Mouse (Mus musculus) heart, embryonic 13.5 days (tissue): ENCODE measurements around the gene March1. TPM values are rescaled to one million over a fixed set of nuclear protein-coding genes. Genes with fewer than 3 reads are reported as not detected.

Experiments
- ATAC-seq: fragments of 200-750 bp; cut with Nextera tagmentation; 2 replicates; pipeline ENCODE4 v1.8.0; 2017; ENCODE audit warnings: moderate TSS enrichment; ENCODE audit not compliant: insufficient number of reproducible peaks, low FRiP score, low TSS enrichment; ENCODE audit errors: extremely low read depth
- H3K27ac ChIP-seq: fragments of 300-500 bp; sonication (generic); replicated peaks from 2 replicates; pipeline ENCODE4 v1.5.1; 2015; ENCODE audit warnings: moderate library complexity, mild to moderate bottlenecking, inconsistent platforms
- H3K27me3 ChIP-seq: fragments of 300-500 bp; sonication (generic); replicated peaks from 2 replicates; pipeline ENCODE4 v1.6.1; 2015; ENCODE audit warnings: mild to moderate bottlenecking, inconsistent platforms
- H3K36me3 ChIP-seq: fragments of 300-500 bp; sonication (generic); 2 replicates; pipeline ENCODE4 v1.6.1; 2015; ENCODE audit warnings: mild to moderate bottlenecking, inconsistent platforms
- H3K4me1 ChIP-seq: fragments of 300-500 bp; sonication (generic); 2 replicates; pipeline ENCODE4 v1.6.1; 2015; ENCODE audit warnings: inconsistent platforms
- H3K4me2 ChIP-seq: fragments of 300-500 bp; sonication (generic); 2 replicates; pipeline ENCODE4 v1.6.1; 2015; ENCODE audit warnings: inconsistent platforms, mild to moderate bottlenecking, moderate library complexity
- H3K4me3 ChIP-seq: fragments of 300-500 bp; sonication (generic); 2 replicates; pipeline ENCODE4 v1.5.1; 2015; ENCODE audit warnings: moderate library complexity, mild to moderate bottlenecking, inconsistent platforms
- H3K9ac ChIP-seq: fragments of 300-500 bp; sonication (generic); 2 replicates; pipeline ENCODE4 v1.6.1; 2015; ENCODE audit warnings: inconsistent platforms, mild to moderate bottlenecking, moderate library complexity
- H3K9me3 ChIP-seq: fragments of 300-500 bp; sonication (generic); 2 replicates; pipeline ENCODE4 v1.6.1; 2016; ENCODE audit warnings: inconsistent platforms
- WGBS: fragments of 180-500 bp; shearing (Covaris S2); methylation state at CpG from one replicate; pipeline ENCODE4 v1.1.7; 2015; ENCODE audit warnings: mixed read lengths; 5-methylcytosine and 5-hydroxymethylcytosine counted together
- polyA plus RNA-seq: library from polyadenylated mRNA; unstranded; fragments of >200 nt; fragmentation: Nextera tagmentation; extraction: Ambion mirVana; gene quantifications from 2 replicates; pipeline ENCODE4 v1.2.1, GENCODE M21; 2015

Gene March1
- polyA plus RNA-seq, 1 experiment from 2014 or later: 0.60 TPM

DNA sequence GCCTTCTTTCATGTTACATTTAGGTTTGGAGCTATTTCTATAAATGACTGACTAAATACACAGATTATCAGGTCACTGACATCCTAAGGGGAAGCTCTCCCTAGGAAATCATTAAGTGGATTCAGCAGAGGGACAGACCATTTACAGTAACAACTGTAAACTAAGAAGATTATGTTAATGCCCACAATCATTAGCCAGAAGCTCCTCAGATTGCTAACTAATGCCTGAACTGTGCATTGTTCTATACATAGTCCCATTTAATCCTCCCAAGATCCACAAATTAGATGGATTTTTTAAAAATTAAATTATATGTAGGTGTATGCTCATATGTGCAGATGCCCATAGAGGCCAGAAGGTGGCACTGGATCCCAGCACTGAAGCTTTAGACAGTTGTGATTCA lies 815.9 kb downstream of the March1 start:
- Histone ChIP-seq H3K27ac (no peak overlapping the region), H3K9ac (no peak overlapping the region), H3K4me3 (no peak overlapping the region), H3K4me1 (0 out of 2 replicates have a peak, but pooled peaks cover 5% of the 10 kb centered on the region), H3K36me3 (no peaks in the 10 kb centered on the region), H3K27me3 (no peaks in the 10 kb centered on the region), H3K9me3 (no peaks in the 10 kb centered on the region), H3K4me2 (no peak overlapping the region)
- ATAC-seq: no peak

DNA sequence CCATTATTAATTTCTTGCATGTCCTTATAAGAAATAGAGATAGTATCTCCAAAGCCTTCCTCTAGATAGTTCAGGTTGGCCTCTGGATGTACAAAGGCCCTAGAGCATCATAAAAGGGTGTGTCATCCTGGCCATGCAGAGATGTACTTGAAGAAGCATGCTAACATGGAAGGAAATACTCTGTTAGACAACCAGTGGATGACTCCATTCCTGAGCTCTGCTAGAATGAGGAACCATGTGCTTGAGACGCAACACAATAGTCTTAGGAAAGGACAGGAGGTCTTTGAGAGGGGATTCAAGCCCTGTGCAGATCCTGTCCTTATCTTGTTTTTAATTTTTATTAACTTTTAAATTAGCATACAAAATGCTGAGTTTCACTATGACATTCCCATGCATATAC lies 819.1 kb downstream of the March1 start:
- no peaks in the 10 kb centered on the region for H3K27me3 ChIP-seq
- 92% methylated on average over 1 of the region's 1 CpGs for WGBS
- no peak for ATAC-seq

GRCm38 (mm10) chr8:66437929-66438328 lies 820.2 kb downstream of the March1 start:
- H3K27ac ChIP-seq: no peak overlapping the region
- WGBS: 52% methylated on average over 3 of the region's 3 CpGs
- H3K36me3 ChIP-seq: no peaks in the 10 kb centered on the region
- no peak overlapping the region for H3K9ac ChIP-seq
- ATAC-seq: no peak
- no peak overlapping the region for H3K4me3 ChIP-seq
- no peak overlapping the region for H3K4me2 ChIP-seq
- H3K4me1 ChIP-seq: no peaks in the 10 kb centered on the region
- H3K27me3 ChIP-seq: no peaks in the 10 kb centered on the region
- no peaks in the 10 kb centered on the region for H3K9me3 ChIP-seq

More for the DNA sequence above, 819.1 kb downstream of the March1 start:
- Histone ChIP-seq H3K4me1 (no peaks in the 10 kb centered on the region), H3K27ac (no peak overlapping the region), H3K4me2 (no peak overlapping the region), H3K9me3 (no peaks in the 10 kb centered on the region), H3K36me3 (no peaks in the 10 kb centered on the region), H3K9ac (no peak overlapping the region), H3K4me3 (no peak overlapping the region)

DNA sequence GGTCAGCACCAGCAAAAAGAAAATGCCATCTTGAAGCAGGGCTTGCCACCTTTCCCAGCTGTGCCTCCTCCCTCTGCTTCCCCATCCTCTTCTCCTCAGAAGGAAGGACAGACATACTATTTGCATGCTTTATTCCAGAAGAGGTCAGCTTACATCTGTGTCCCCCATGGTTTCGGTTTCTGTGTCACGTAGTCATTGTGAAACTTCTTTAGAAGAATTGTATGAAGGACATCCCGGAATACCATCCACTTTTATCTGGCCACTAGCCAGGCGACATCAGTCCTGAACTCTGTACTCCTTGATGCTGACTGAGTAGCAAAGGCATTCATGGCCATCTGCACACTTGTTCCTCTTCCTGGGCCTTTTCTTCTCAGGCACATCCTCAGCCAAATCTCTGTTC lies 820.8 kb downstream of the March1 start:
- H3K27ac ChIP-seq: no peak overlapping the region
- H3K9me3 ChIP-seq: no peaks in the 10 kb centered on the region
- H3K4me3 ChIP-seq: no peak overlapping the region
- H3K27me3 ChIP-seq: no peaks in the 10 kb centered on the region
- H3K4me2 ChIP-seq: no peak overlapping the region
- H3K9ac ChIP-seq: no peak overlapping the region
- H3K4me1 ChIP-seq: no peaks in the 10 kb centered on the region
- WGBS: 63% methylated on average over 4 of the region's 4 CpGs
- H3K36me3 ChIP-seq: no peaks in the 10 kb centered on the region
- ATAC-seq: no peak

DNA sequence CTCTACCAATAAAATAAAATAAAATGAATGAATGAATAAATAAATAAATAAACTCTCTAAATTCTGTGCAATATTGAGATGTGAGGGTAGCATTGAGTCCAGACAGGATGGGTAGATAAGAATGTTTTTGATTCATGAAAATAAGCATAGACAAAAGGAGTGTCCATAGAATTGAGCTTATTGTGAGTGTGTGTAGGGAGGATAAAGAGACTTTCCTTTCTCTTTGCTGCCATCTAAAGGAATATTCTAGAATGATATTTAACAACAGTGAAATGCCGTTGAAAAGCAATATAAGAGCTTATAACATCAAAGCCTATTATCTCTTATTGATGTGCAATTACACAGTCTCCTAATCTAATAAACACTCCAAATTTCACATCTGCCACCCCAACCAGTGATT lies 823.4 kb downstream of the March1 start:
- WGBS: 13% methylated on average over 1 of the region's 1 CpGs
- Histone ChIP-seq H3K9ac (no peak overlapping the region), H3K4me1 (no peaks in the 10 kb centered on the region), H3K9me3 (no peaks in the 10 kb centered on the region), H3K4me3 (no peak overlapping the region), H3K27me3 (no peaks in the 10 kb centered on the region), H3K36me3 (no peaks in the 10 kb centered on the region), H3K4me2 (no peak overlapping the region), H3K27ac (no peak overlapping the region)
- no peak for ATAC-seq

GRCm38 (mm10) chr8:66442778-66443177 lies 825.1 kb downstream of the March1 start:
- no peak for ATAC-seq
- Histone ChIP-seq H3K4me2 (no peak overlapping the region), H3K36me3 (no peaks in the 10 kb centered on the region), H3K9ac (no peak overlapping the region), H3K27me3 (no peaks in the 10 kb centered on the region), H3K4me1 (no peaks in the 10 kb centered on the region; the same call in 1 of the 2 replicates), H3K27ac (no peak overlapping the region), H3K9me3 (no peaks in the 10 kb centered on the region), H3K4me3 (no peak overlapping the region)
- 15% methylated on average over 1 of the region's 1 CpGs for WGBS

DNA sequence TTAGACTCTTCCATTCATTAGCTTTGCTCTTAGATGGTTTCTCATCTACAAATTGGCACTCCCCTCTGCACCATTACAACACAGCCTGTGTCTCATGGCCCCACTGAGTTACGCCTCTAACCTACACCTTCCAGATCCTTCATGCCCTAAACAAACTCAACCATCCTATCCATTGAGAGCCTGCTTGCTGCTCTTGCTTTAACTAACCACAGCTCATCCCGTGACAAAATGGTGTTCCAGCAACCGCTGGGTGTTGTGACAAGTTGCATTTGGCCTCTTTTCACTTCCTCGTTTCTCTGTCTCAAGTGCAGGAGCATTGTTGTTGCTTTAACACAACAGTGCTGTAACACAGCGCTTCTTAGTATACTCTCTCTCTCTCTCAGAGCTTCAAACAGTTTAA lies 826.4 kb downstream of the March1 start:
- no peak overlapping the region for H3K9ac ChIP-seq
- no peak for ATAC-seq
- H3K4me3 ChIP-seq: no peak overlapping the region
- no peaks in the 10 kb centered on the region; the same call in 1 of the 2 replicates for H3K4me1 ChIP-seq
- no peaks in the 10 kb centered on the region for H3K36me3 ChIP-seq
- H3K27me3 ChIP-seq: no peaks in the 10 kb centered on the region
- no peaks in the 10 kb centered on the region for H3K9me3 ChIP-seq
- no peak overlapping the region for H3K27ac ChIP-seq
- H3K4me2 ChIP-seq: no peak overlapping the region
- WGBS: 62% methylated on average over 5 of the region's 5 CpGs

GRCm38 (mm10) chr8:66445351-66445750 lies 827.7 kb downstream of the March1 start:
- 66% methylated on average over 3 of the region's 3 CpGs for WGBS
- ATAC-seq: no peak

GRCm38 (mm10) chr8:66450691-66451090 lies 833.0 kb downstream of the March1 start:
- Histone ChIP-seq H3K27me3 (no peaks in the 10 kb centered on the region), H3K9ac (no peak overlapping the region), H3K9me3 (no peaks in the 10 kb centered on the region), H3K4me3 (no peak overlapping the region), H3K4me2 (no peak overlapping the region), H3K27ac (no peak overlapping the region), H3K36me3 (no peaks in the 10 kb centered on the region), H3K4me1 (no peaks in the 10 kb centered on the region; the same call in 1 of the 2 replicates)
- no peak for ATAC-seq
- 17% methylated on average over 5 of the region's 5 CpGs for WGBS

More at GRCm38 (mm10) chr8:66445351-66445750, 827.7 kb downstream of the March1 start:
- Histone ChIP-seq H3K9ac (no peak overlapping the region), H3K4me2 (no peak overlapping the region), H3K27ac (no peak overlapping the region), H3K4me3 (no peak overlapping the region), H3K9me3 (no peaks in the 10 kb centered on the region), H3K36me3 (no peaks in the 10 kb centered on the region), H3K4me1 (no peaks in the 10 kb centered on the region; the same call in 1 of the 2 replicates), H3K27me3 (no peaks in the 10 kb centered on the region)

- H3K27ac ChIP-seq: no peak overlapping the region
- no peak overlapping the region for H3K4me2 ChIP-seq
- no peak overlapping the region for H3K9ac ChIP-seq
- H3K9me3 ChIP-seq: no peaks in the 10 kb centered on the region
- H3K27me3 ChIP-seq: no peaks in the 10 kb centered on the region
- no peak overlapping the region for H3K4me3 ChIP-seq
- no peaks in the 10 kb centered on the region for H3K36me3 ChIP-seq
- no peaks in the 10 kb centered on the region for H3K4me1 ChIP-seq
- ATAC-seq: no peak
These were observed 839.4 kb downstream of the March1 start for GRCm38 (mm10) chr8:66457057-66457456.

- 41% methylated on average over 3 of the region's 3 CpGs for WGBS
- H3K9me3 ChIP-seq: no peaks in the 10 kb centered on the region
- H3K36me3 ChIP-seq: peaks cover under 1% of the 10 kb centered on the region; the same call in 1 of the 2 replicates
- H3K9ac ChIP-seq: no peak overlapping the region
- H3K27ac ChIP-seq: no peak overlapping the region
- H3K4me2 ChIP-seq: no peak overlapping the region
- no peak for ATAC-seq
- H3K4me1 ChIP-seq: no peaks in the 10 kb centered on the region
- no peaks in the 10 kb centered on the region for H3K27me3 ChIP-seq
- no peak overlapping the region for H3K4me3 ChIP-seq
These were observed 852.1 kb downstream of the March1 start for GRCm38 (mm10) chr8:66469821-66470220.

GRCm38 (mm10) chr8:66476880-66477279 lies 859.2 kb downstream of the March1 start:
- no peak for ATAC-seq
- H3K27ac ChIP-seq: no peak overlapping the region
- H3K4me1 ChIP-seq: no peaks in the 10 kb centered on the region
- H3K27me3 ChIP-seq: no peaks in the 10 kb centered on the region
- H3K4me3 ChIP-seq: no peak overlapping the region
- 93% methylated on average over 3 of the region's 3 CpGs for WGBS
- no peak overlapping the region for H3K4me2 ChIP-seq
- peaks cover 63% of the 10 kb centered on the region for H3K36me3 ChIP-seq
- no peak overlapping the region for H3K9ac ChIP-seq
- H3K9me3 ChIP-seq: no peaks in the 10 kb centered on the region
